Mouse (Mus musculus): ENCODE measurements at regions not wholly inside any gene's neighbourhood (a gene's known extent, or its start where the extent isn't known, plus 50 kb on each side); places are given as distances from the start of the nearest gene placed in this dataset.

DNA sequence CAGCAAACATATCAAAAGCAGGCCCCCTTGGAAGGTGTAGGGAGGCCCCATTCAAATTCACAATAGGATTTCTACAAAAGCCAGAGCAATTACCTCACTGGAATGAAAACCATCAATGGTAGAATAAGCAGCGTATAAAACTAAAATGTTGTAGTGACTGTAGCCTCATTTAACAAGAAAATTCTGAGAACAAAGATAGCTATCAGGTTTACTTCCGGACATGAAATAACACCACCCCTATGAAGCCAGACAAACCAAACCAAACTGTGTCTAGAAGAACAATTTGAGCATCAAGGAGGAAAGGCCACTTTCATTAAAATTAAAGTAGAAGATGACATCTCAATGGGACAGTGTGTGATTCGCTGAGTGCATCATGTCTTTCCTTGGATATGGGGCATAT lies 74.9 kb downstream of the Tmsb4x start:
- Histone ChIP-seq H3K27ac (ENCODE audit: insufficient read depth, low read length) (no peak overlapping the region), H3K9me3 (replicated peaks; ENCODE audit: control insufficient read depth, insufficient read depth, low read length, poor library complexity, severe bottlenecking) (no peaks in the 10 kb centered on the region), H3K27me3 (ENCODE audit: control insufficient read depth, insufficient read depth, low read length, poor library complexity, severe bottlenecking) (no peaks in the 10 kb centered on the region), H3K4me3 (ENCODE audit: low read depth, low read length) (no peak overlapping the region), H3K9ac (ENCODE audit: low read depth, poor library complexity, severe bottlenecking) (no peak overlapping the region), H3K4me1 (ENCODE audit: control insufficient read depth, insufficient read depth, low read length) (peaks cover 2% of the 10 kb centered on the region), H3K36me3 (ENCODE audit: control insufficient read depth, insufficient read depth, low read length, poor library complexity, severe bottlenecking) (no peaks in the 10 kb centered on the region)
- TF ChIP-seq CTCF (IDR thresholded peaks at IDR 0.05; ENCODE audit: low read depth, low read length) (no peak), POLR2A (IDR thresholded peaks at IDR 0.05; ENCODE audit: insufficient read depth, low read length) (no peak), EP300 (IDR thresholded peaks at IDR 0.05; ENCODE audit: insufficient read depth, low read depth, low read length) (no peak)

DNA sequence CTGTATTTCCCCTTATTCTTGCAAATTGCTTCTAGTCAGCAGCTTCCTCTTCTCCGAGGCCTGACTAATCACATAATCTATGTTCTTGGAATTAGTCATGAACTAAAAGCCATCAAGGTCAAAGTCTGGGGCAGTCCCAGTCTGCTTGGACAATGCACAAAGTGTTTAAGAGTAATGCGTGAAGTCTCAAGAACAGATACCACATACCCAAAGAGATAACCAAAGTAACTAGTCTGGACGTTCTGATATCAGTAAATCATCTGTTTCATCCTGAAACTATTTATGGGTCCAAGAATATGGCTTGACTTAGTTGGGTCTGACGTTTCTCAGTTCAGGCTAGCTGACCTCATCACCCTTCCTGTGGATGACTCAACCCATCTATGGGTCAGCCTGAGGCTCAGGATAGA lies 76.1 kb downstream of the Tmsb4x start:
- no peak overlapping the region for H3K4me3 ChIP-seq (ENCODE audit: low read depth, low read length)
- no peak for TF ChIP-seq CTCF (IDR thresholded peaks at IDR 0.05; ENCODE audit: low read depth, low read length)
- no peak for TF ChIP-seq EP300 (IDR thresholded peaks at IDR 0.05; ENCODE audit: insufficient read depth, low read depth, low read length)
- no peak for TF ChIP-seq POLR2A (IDR thresholded peaks at IDR 0.05; ENCODE audit: insufficient read depth, low read length)
- H3K27me3 ChIP-seq (ENCODE audit: control insufficient read depth, insufficient read depth, low read length, poor library complexity, severe bottlenecking) = no peaks in the 10 kb centered on the region

DNA sequence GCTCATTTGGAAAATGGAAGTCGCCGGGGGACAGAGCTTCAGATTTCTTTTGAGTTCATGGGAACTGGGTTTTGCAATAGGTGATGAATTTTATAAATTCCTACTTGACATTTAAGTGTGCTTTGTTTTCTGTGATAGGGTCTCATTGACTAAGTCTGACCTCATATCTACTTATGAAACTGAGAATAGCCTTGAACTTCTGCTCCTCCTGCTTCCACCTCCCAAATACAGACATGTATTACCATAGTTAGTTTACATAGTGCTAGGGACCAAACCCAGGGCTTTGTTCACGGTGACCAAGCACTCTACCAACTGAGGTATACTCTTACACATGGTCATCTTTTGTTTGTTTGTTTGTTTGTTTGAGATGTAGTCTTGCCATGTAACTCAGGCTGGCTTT lies 77.8 kb downstream of the Tmsb4x start:
- Histone ChIP-seq H3K9me3 (replicated peaks; ENCODE audit: control insufficient read depth, insufficient read depth, low read length, poor library complexity, severe bottlenecking) (no peaks in the 10 kb centered on the region), H3K4me1 (ENCODE audit: control insufficient read depth, insufficient read depth, low read length) (peaks cover 2% of the 10 kb centered on the region), H3K36me3 (ENCODE audit: control insufficient read depth, insufficient read depth, low read length, poor library complexity, severe bottlenecking) (no peaks in the 10 kb centered on the region), H3K4me3 (ENCODE audit: low read depth, low read length) (no peak overlapping the region), H3K9ac (ENCODE audit: low read depth, poor library complexity, severe bottlenecking) (no peak overlapping the region), H3K27me3 (ENCODE audit: control insufficient read depth, insufficient read depth, low read length, poor library complexity, severe bottlenecking) (no peaks in the 10 kb centered on the region), H3K27ac (ENCODE audit: insufficient read depth, low read length) (no peak overlapping the region)
- TF ChIP-seq POLR2A (IDR thresholded peaks at IDR 0.05; ENCODE audit: insufficient read depth, low read length) (no peak), EP300 (IDR thresholded peaks at IDR 0.05; ENCODE audit: insufficient read depth, low read depth, low read length) (no peak), CTCF (IDR thresholded peaks at IDR 0.05; ENCODE audit: low read depth, low read length) (no peak)

More for the DNA sequence above, 76.1 kb downstream of the Tmsb4x start:
- Histone ChIP-seq H3K36me3 (ENCODE audit: control insufficient read depth, insufficient read depth, low read length, poor library complexity, severe bottlenecking) (no peaks in the 10 kb centered on the region), H3K27ac (ENCODE audit: insufficient read depth, low read length) (no peak overlapping the region), H3K4me1 (ENCODE audit: control insufficient read depth, insufficient read depth, low read length) (peaks cover 2% of the 10 kb centered on the region), H3K9ac (ENCODE audit: low read depth, poor library complexity, severe bottlenecking) (no peak overlapping the region), H3K9me3 (replicated peaks; ENCODE audit: control insufficient read depth, insufficient read depth, low read length, poor library complexity, severe bottlenecking) (no peaks in the 10 kb centered on the region)

DNA sequence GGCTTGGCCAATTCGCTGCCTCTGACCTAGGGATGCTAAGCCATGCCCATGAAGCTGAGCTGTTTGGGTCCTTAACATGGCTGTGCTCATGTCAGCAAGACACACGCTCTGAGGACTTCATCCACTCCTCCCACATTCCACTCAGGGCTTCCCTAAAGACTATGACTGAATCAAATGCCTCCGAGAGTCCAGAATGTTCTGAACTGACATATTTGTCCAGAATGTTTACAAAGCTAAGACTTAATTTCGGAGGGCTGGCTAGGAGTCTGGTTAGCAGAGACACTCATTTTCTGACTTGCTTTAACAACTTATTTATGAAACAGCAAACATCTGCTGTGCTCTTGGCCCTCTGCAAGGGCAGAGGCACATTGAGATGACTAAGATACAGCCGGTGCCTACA lies 78.5 kb downstream of the Tmsb4x start:
- H3K9me3 ChIP-seq (replicated peaks; ENCODE audit: control insufficient read depth, insufficient read depth, low read length, poor library complexity, severe bottlenecking) = no peaks in the 10 kb centered on the region
- no peaks in the 10 kb centered on the region for H3K27me3 ChIP-seq (ENCODE audit: control insufficient read depth, insufficient read depth, low read length, poor library complexity, severe bottlenecking)
- no peak overlapping the region for H3K4me3 ChIP-seq (ENCODE audit: low read depth, low read length)
- H3K36me3 ChIP-seq (ENCODE audit: control insufficient read depth, insufficient read depth, low read length, poor library complexity, severe bottlenecking) = no peaks in the 10 kb centered on the region
- peaks cover 2% of the 10 kb centered on the region for H3K4me1 ChIP-seq (ENCODE audit: control insufficient read depth, insufficient read depth, low read length)
- H3K9ac ChIP-seq (ENCODE audit: low read depth, poor library complexity, severe bottlenecking) = no peak overlapping the region
- no peak overlapping the region for H3K27ac ChIP-seq (ENCODE audit: insufficient read depth, low read length)
- TF ChIP-seq CTCF (IDR thresholded peaks at IDR 0.05; ENCODE audit: low read depth, low read length) (no peak), EP300 (IDR thresholded peaks at IDR 0.05; ENCODE audit: insufficient read depth, low read depth, low read length) (no peak), POLR2A (IDR thresholded peaks at IDR 0.05; ENCODE audit: insufficient read depth, low read length) (no peak)

DNA sequence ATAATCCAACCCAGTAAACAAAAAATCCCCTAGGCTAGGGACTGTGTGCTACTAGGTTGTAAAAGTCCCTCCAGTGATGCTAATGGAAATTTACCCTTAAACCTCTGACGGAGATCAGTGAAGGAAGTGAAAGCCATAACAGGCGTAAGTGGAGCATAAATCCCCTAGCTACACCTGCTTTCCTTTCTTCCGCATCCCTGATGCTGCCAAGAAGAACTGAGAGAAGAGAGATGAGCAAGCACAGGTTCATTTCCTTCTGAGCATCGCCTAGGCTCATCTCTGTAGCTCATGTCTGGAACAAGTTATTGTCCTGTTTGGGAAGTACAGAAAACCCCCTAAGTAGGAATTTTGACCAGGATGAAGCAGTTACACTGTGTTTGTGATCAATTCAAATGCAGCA lies 89.8 kb downstream of the Tmsb4x start:
- no peaks in the 10 kb centered on the region for H3K27me3 ChIP-seq (ENCODE audit: control insufficient read depth, insufficient read depth, low read length, poor library complexity, severe bottlenecking)
- no peak overlapping the region for H3K27ac ChIP-seq (ENCODE audit: insufficient read depth, low read length)
- H3K9ac ChIP-seq (ENCODE audit: low read depth, poor library complexity, severe bottlenecking) = no peak overlapping the region
- H3K4me3 ChIP-seq (ENCODE audit: low read depth, low read length) = no peak overlapping the region
- no peaks in the 10 kb centered on the region for H3K9me3 ChIP-seq (replicated peaks; ENCODE audit: control insufficient read depth, insufficient read depth, low read length, poor library complexity, severe bottlenecking)
- TF ChIP-seq CTCF (IDR thresholded peaks at IDR 0.05; ENCODE audit: low read depth, low read length) (no peak), EP300 (IDR thresholded peaks at IDR 0.05; ENCODE audit: insufficient read depth, low read depth, low read length) (no peak), POLR2A (IDR thresholded peaks at IDR 0.05; ENCODE audit: insufficient read depth, low read length) (no peak)
- H3K4me1 ChIP-seq (ENCODE audit: control insufficient read depth, insufficient read depth, low read length) = no peaks in the 10 kb centered on the region
- no peaks in the 10 kb centered on the region for H3K36me3 ChIP-seq (ENCODE audit: control insufficient read depth, insufficient read depth, low read length, poor library complexity, severe bottlenecking)

DNA sequence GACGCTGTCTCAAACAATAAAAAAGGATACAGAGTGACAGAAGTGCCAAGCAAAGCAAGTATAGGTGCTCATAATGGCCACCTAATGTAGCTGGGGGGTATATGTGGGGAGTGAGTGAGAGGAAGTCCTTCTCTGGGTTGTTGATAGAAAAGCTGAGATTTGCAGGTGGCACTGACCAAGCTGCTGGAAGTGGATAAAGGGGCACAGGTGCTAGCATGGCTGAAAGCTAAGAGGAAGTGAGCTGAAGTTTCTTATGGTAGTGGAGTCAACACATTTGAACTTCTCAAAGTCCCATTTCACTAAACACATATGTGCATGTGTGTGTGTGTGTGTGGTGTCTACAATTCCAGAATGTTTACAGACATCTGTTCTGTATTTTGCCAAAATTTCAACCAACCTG lies 94.0 kb downstream of the Tmsb4x start:
- no peak overlapping the region for H3K4me3 ChIP-seq (ENCODE audit: low read depth, low read length)
- H3K27me3 ChIP-seq (ENCODE audit: control insufficient read depth, insufficient read depth, low read length, poor library complexity, severe bottlenecking) = no peaks in the 10 kb centered on the region
- no peak overlapping the region for H3K27ac ChIP-seq (ENCODE audit: insufficient read depth, low read length)
- no peaks in the 10 kb centered on the region for H3K36me3 ChIP-seq (ENCODE audit: control insufficient read depth, insufficient read depth, low read length, poor library complexity, severe bottlenecking)
- no peaks in the 10 kb centered on the region for H3K4me1 ChIP-seq (ENCODE audit: control insufficient read depth, insufficient read depth, low read length)
- H3K9me3 ChIP-seq (replicated peaks; ENCODE audit: control insufficient read depth, insufficient read depth, low read length, poor library complexity, severe bottlenecking) = no peaks in the 10 kb centered on the region
- no peak for TF ChIP-seq EP300 (IDR thresholded peaks at IDR 0.05; ENCODE audit: insufficient read depth, low read depth, low read length)
- TF ChIP-seq CTCF (IDR thresholded peaks at IDR 0.05; ENCODE audit: low read depth, low read length) = no peak
- TF ChIP-seq POLR2A (IDR thresholded peaks at IDR 0.05; ENCODE audit: insufficient read depth, low read length) = no peak
- no peak overlapping the region for H3K9ac ChIP-seq (ENCODE audit: low read depth, poor library complexity, severe bottlenecking)
